Mouse (Mus musculus) liver, adult (tissue): ENCODE data around the gene Eif4h.

Source experiments
- GATA4 ChIP-seq: IDR thresholded peaks from 2 replicates; pipeline ENCODE4 v1.6.1; 2014; ENCODE audit warnings: mild to moderate bottlenecking, low read length; ENCODE audit not compliant: insufficient replicate concordance

Eif4h gene

DNA sequence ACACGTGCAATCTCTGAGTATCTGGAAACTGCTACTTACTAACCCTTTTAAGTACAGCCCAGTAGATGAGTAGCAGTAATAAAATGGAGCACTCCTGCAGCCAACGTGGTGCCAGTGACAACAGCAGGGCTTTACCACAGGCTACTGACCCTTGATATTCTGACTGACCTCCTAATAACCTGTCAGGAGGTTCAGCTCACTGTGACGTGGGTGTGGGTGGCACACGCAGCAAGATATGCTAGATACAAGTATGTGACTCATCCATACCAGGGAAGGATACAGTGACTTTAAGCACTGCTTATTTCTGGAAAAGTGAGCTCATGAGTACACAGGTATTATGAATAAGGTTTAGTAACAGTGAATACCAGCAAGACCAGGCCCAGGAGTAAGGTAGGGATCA is 9.8 kb downstream of the Eif4h start:
- TF ChIP-seq GATA4 = no peak

DNA sequence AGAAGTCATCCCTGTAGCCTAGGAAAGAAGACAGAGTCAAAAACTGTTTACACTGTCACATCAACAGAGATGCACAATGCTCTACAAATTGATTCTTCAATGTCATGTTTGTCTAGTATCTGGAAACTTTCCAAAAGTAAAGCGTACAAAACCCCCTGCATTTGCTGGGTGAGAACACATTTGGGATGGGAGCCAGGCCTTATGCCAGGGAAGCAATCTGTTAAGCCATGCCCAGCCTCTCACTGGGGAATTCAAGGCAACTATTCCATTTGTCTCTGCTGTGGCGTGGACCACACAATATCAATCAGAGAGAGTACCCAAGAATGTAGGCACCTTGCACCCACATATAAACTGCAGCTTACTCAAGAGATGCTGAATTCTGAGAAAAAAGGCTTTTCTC is 17.2 kb downstream of the Eif4h start:
- TF ChIP-seq GATA4 = no peak

DNA sequence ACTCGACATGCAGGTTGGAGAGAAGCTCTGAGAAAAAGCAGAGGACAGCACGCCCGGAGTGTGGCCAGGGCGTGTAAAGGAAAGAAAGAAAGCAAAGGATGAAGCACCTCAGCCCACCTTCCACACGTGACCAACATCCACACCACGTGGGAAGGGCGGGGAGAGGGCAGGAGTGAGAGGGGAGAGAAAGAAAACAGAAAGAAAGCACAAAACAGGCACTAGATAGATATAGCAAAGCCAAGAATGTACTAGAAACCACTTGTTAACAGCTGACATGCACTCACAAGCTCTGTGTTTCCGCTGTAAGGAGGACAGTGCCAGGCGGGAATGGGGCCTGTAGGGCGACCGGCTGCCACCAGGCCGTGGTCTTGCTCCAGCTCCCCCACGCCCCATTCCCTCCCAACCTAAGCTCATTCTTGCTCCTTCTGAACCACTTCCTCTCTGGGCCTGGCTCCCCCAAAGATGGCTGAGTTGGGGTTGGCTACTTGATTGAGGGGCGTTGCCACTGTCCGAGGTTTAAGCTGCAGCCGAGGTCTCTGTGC is 18.1 kb downstream of the Eif4h start:
- no peak for TF ChIP-seq GATA4

DNA sequence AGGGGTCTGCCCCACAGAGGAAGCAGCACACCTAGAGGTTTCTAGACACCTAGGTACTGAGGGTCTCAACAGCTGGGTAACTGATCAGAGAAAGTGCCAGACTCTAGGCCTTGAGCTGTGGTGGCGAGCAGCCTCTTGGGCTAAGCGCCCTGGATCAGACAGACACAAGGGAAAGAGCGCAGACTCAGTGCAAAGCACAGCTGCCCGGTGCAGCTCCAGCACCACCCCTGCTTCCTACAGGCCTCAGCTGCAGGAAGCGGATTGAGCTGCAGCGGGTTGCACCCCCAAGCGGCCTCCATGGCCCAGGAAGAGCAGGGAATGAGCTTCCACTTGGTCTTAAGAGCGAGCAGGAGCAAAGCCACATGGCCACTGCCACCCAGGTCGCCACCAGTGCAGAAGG is 18.8 kb downstream of the Eif4h start:
- no peak for TF ChIP-seq GATA4

DNA sequence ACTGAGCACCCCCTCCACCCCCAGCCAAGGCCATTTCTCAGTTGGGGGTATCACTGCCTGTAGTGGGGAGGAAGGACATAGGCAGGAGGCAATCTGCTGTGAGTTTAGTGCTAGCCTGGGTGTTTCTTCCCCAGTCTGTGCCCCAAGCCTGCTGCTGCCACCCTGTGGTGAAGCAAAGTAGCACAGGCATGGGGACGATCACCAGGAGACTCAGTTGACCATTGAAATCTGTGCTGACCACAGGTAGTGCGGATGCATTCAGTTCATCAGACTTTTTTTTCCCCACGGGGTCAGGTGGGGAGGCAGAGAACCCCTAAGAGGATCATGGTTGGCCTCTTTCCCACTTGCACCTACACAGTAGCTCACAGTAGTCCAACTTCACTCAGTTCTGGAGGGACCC is 22.2 kb downstream of the Eif4h start:
- no peak for TF ChIP-seq GATA4

DNA sequence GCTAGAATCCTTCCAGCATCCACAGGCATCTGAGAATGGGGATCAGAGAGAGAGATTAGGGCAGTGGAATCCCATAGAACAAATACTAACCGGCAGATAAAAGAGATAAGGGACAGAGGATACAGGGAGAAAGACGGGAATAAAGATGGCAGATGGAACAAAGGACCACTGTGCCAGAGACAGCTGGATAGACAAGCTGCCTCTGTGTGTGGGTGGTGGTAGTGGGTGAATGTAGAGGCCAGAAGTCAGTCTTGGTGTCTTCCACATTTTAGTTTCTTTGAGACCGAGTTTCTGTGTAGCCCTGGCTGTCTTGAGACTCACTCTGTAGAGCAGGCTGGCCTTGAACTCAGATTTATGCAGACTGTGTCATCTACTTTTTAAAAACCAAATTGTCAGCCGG is 23.5 kb downstream of the Eif4h start:
- no peak for TF ChIP-seq GATA4

DNA sequence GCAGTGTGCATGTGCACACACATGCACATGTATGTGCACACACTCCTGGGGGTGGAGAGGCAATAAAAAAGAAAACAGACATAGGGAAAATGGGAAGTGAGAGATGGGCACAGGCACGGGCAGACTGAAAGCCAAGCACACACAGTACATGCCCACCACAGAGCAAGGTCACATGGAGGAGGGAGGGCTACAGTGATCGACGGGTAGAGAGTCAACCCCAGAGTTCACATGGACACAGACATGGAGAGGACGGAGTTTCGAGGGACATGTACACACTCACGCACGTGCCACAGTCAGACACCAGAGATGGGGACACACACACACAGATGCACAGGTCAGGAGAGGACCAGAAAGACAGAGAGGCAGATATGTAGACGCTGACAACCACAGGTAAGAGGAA is 23.9 kb downstream of the Eif4h start:
- TF ChIP-seq GATA4 = no peak

DNA sequence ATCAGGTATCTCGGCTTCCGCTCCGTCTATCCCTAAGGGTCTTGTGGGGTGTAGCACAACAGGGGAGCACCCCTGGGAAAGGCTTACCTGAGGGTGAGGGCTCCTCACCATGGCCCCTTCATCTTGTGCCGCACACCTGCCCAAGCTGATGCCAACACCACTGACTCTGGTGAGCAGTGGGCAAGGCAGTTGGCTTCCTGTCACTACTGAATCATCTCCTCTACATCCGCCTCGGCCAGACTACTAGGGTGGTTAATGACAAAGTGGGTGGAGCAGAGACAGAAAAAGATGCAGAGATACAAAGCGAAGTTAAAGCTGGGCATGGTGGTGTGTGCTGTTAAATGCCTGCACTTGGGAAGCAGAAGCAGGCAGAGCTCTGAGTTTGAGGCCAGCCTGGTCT is 24.5 kb downstream of the Eif4h start, which contains the start of gene Lat2:
Gene Lat2, minus strand, starts transcription at position 224 of the 400 bp plus-strand sequence.
- TF ChIP-seq GATA4 = no peak

DNA sequence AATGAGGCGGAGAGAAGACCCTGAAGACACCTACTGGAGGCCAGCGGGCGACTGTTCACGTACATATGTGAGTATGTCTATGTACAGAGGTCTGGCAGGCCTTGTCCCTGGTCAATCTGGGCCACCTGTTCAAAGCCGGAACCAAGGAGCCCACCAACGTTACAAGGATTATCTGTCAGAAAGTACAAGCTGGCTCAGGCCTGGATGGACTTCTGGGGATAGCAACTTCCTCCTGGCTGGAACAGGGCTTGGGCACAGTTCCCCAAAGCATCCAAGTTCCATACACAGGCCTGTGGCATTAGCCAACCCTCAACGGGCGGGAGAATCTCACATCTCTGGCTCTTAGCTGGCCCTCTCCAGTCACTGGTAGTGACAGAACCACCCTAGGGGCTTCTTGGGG is 25.0 kb downstream of the Eif4h start:
- no peak for TF ChIP-seq GATA4

DNA sequence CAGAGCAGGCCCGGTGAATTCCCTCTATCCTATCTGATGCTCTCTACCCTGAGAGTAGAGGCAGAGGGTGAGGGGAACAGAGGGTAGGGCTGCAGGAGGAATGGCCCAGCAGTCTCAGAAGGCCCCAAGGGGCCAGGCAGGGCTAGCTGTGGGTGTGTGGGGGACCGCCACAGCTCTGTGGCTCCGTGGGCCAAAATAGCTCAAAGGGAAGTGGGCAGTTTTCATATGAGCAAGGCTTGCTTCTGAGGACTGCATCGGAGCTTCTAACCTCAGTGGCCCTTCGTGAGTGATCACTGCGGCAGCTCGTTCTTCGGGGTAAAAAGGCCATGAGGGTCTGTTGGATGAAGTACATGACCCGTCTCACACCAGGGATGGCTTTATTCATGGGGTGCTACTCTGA is 25.6 kb downstream of the Eif4h start:
- no peak for TF ChIP-seq GATA4

DNA sequence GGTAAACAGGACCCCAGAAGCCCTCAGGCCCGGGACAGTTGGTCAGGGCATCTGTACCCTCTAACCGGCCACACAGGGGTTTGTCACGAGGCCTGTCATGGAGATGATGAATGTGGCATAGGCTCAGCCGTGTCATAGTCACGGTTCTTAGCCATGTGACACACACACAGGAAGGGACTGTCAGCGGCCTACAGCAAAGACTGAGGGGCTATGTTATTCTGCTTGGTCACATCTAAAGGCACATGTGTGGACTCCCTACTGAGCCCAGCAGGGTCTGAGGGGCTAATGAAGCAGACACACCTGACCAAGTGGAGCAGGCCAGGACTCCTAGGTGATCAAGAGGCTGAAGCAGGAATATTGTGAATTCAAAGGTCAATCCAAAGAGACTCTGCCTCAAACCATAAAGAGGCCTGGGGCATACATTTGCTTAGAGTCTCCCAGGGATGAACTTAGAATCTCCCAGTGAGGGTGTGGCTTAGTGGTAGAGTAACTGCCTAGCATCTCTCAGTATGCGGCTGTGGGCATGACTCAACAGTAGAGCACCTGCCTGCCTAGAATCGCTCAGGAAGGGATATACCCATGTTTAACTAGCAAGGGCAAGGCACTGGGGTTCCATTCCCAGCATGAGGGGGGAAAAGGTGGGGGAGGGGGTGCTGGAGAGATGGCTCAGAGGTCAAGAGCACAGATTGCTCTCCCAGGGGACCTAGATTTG is 27.3 kb downstream of the Eif4h start:
- TF ChIP-seq GATA4 = no peak

DNA sequence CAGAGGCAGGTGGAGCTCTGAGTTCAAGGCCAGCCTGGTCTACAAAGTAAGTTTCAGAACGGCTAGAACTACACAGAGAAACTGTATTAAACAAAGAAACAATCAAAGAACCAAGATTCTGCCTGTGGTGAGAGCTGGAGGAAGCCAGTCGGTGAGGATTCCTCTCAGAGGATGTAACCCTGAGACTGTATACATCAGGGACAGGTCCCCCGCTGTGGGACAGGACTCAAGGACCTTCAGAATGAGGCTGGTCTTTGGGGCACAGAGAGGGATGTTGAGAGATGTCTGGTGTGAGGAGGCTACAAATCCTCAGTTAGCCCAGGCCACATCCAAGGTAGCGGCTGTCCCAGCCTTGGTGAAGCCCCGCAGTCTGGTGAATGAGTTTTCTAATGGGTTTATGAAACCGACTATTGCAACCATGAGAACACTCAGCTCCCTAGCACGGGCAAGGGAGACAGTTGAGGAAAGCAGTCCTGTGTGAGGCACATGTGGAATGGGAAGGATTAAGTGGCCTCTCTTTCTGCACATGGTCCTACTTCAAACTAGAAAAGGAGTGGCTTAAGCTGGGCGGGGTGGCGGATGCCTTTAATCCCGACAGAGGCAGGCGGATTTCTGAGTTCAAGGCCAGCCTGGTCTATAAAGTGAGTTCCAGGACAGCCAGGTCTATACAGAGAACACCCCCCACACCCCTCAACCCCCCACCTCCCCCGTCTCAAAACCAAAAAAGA is 29.2 kb downstream of the Eif4h start:
- no peak for TF ChIP-seq GATA4

DNA sequence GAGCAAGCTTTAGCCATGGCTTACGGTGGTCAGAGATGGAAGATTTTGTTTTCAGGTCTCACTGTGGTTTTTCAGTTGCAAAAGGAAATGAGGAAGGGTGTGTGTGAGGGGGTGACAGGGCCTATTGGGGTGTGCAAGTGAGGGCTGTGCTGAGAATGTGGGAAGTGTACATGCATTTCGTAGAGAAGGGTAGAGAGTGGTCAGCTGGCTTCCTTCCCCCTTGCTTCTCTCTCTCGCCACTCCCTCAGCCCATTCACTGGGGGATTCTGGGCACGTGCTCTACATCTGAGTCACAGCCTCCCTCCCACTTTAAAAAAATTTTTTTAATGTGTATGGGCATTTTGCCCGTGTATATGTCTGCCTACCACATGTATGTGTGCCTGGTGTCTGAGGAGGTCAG is 32.2 kb downstream of the Eif4h start:
- no peak for TF ChIP-seq GATA4

DNA sequence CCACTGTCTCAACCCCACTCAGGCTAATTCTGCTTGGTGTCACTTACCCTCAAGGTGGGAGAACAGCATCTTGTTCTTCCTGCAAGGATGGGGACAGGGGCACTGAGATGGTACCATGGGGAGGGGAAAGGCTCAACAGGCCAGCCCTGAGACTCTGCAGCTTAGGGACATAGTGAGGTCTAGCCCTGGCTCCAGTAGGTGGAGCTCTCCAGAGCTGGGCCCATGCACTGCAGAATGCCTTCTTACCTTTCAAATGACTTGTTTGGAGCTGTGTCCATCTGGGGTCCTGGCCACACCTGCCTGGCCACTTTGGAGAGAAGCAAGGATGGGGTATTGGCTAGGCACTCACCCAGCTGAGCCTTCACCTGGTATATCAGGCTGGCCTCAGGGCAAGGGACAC is 33.0 kb downstream of the Eif4h start:
- no peak for TF ChIP-seq GATA4

DNA sequence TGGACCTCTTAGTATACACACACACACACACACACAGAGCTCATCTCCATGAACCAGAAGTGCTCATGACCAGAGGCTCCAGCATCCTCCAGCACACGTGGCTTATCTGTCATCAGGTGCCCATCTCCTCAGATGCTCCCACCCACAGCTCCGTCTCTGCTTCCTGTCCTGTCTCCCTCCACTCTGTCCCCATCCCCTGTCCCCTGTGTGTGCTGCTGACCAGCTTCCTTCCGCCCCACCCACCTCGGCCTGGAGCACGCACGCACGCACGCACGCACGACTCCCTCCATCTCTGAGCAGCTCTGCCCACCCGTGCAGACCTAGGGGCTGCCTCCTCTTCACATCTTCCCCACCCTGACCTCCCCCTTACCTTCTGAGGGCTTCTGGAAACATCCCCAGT is 34.9 kb downstream of the Eif4h start:
- no peak for TF ChIP-seq GATA4

DNA sequence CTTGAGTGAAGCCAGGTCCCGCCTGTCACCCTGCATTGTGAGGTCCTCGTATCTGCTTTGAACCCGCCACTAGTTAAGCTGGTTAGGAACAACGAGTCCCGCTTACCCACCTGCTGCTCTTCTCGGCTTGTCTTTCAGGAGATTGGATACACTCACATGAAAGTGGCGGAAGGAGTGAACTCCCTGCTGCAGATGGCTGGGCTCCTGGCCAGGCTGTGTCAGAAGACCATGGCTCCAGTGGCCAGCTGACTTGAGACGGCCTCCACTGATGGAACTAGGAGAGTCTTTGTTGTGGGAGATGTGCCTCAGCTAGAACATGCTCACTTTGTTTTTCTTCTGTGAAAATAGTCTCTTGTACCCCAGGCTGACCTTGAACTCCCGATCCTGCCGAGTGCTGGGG is 41.6 kb downstream of the Eif4h start:
- no peak for TF ChIP-seq GATA4
